Mouse (Mus musculus) midbrain, embryonic 15.5 days (tissue): ENCODE measurements at regions not wholly inside any gene's neighbourhood (a gene's known extent, or its start where the extent isn't known, plus 50 kb on each side); places are given as distances from the start of the nearest gene placed in this dataset.
A peak's percentile ranks its signal among the peaks of the same experiment; 100 is the strongest.

Experiments used
- ATAC-seq: fragments of 200-750 bp; cut with Nextera tagmentation; replicated peaks from 2 replicates; pipeline ENCODE4 v1.8.0; 2017; ENCODE audit warnings: moderate TSS enrichment
- H3K27ac ChIP-seq: fragments of 300-500 bp; sonication (generic); 2 replicates; pipeline ENCODE4 v1.5.1; 2015; ENCODE audit warnings: mild to moderate bottlenecking, inconsistent platforms
- H3K27me3 ChIP-seq: fragments of 300-500 bp; sonication (generic); replicated peaks from 2 replicates; pipeline ENCODE4 v1.6.1; 2015; ENCODE audit warnings: inconsistent platforms
- H3K36me3 ChIP-seq: fragments of 300-500 bp; sonication (generic); replicated peaks from 2 replicates; pipeline ENCODE4 v1.6.1; 2015; ENCODE audit warnings: inconsistent platforms
- H3K4me1 ChIP-seq: fragments of 300-500 bp; sonication (generic); 2 replicates; pipeline ENCODE4 v1.6.1; 2015; ENCODE audit warnings: inconsistent platforms
- H3K4me2 ChIP-seq: fragments of 300-500 bp; sonication (generic); 2 replicates; pipeline ENCODE4 v1.6.1; 2015; ENCODE audit warnings: inconsistent platforms, mild to moderate bottlenecking, moderate library complexity
- H3K4me3 ChIP-seq: fragments of 300-500 bp; sonication (generic); 2 replicates; pipeline ENCODE4 v1.5.1; 2015; ENCODE audit warnings: mild to moderate bottlenecking, inconsistent platforms
- H3K9ac ChIP-seq: fragments of 300-500 bp; sonication (generic); 2 replicates; pipeline ENCODE4 v1.6.1; 2015; ENCODE audit warnings: mild to moderate bottlenecking, inconsistent platforms
- H3K9me3 ChIP-seq: fragments of 300-500 bp; sonication (generic); 2 replicates; pipeline ENCODE4 v1.6.1; 2016; ENCODE audit warnings: inconsistent platforms
- WGBS: fragments of 180-500 bp; shearing (Covaris S2); methylation state at CpG from one replicate; pipeline ENCODE4 v1.1.7; 2015; ENCODE audit warnings: mixed read lengths; 5-methylcytosine and 5-hydroxymethylcytosine counted together

- no peak overlapping the region for H3K9ac ChIP-seq
- ATAC-seq, result no peak
- H3K9me3 ChIP-seq, result no peaks in the 10 kb centered on the region
- no peaks in the 10 kb centered on the region for H3K36me3 ChIP-seq
- peaks cover 20% of the 10 kb centered on the region for H3K4me1 ChIP-seq
- H3K4me3 ChIP-seq, result no peak overlapping the region
- no peak overlapping the region for H3K27ac ChIP-seq
- H3K4me2 ChIP-seq, result no peak overlapping the region
- H3K27me3 ChIP-seq, result no peaks in the 10 kb centered on the region
- 63% methylated on average over 5 of the region's 5 CpGs for WGBS
Measured at GRCm38 (mm10) chr16:7636326-7636725, 788.6 kb downstream of the Tmem114 start.

- Histone ChIP-seq H3K4me1 (peaks cover 7% of the 10 kb centered on the region; the same call in 1 of the 2 replicates), H3K9me3 (no peaks in the 10 kb centered on the region), H3K27ac (no peak overlapping the region), H3K27me3 (no peaks in the 10 kb centered on the region), H3K36me3 (no peaks in the 10 kb centered on the region), H3K4me3 (no peak overlapping the region), H3K4me2 (no peak overlapping the region), H3K9ac (no peak overlapping the region)
- WGBS, result 7% methylated on average over 5 of the region's 5 CpGs
- 0 out of 2 replicates have a peak, but pooled peaks have one; percentile 20 for ATAC-seq
Measured at GRCm38 (mm10) chr16:7632474-7632873, 792.5 kb downstream of the Tmem114 start.

- H3K36me3 ChIP-seq, result no peaks in the 10 kb centered on the region
- no peak overlapping the region for H3K4me2 ChIP-seq
- WGBS, result 68% methylated on average over 8 of the region's 8 CpGs
- H3K4me1 ChIP-seq, result peaks cover 5% of the 10 kb centered on the region; the same call in 1 of the 2 replicates
- H3K27ac ChIP-seq, result no peak overlapping the region
- no peak for ATAC-seq
- H3K9me3 ChIP-seq, result no peaks in the 10 kb centered on the region
- H3K4me3 ChIP-seq, result no peak overlapping the region
- no peak overlapping the region for H3K9ac ChIP-seq
- H3K27me3 ChIP-seq, result no peaks in the 10 kb centered on the region
Measured at GRCm38 (mm10) chr16:7628351-7628750, 796.6 kb downstream of the Tmem114 start.

GRCm38 (mm10) chr16:7606602-7607001 is 818.3 kb downstream of the Tmem114 start:
- ATAC-seq, result no peak
- WGBS, result 76% methylated on average over 2 of the region's 2 CpGs
- Histone ChIP-seq H3K4me1 (no peaks in the 10 kb centered on the region), H3K9ac (no peak overlapping the region), H3K9me3 (no peaks in the 10 kb centered on the region), H3K4me3 (no peak overlapping the region), H3K27ac (no peak overlapping the region), H3K36me3 (no peaks in the 10 kb centered on the region), H3K27me3 (no peaks in the 10 kb centered on the region), H3K4me2 (no peak overlapping the region)

- 27% methylated on average over 1 of the region's 1 CpGs for WGBS
- no peaks in the 10 kb centered on the region for H3K36me3 ChIP-seq
- H3K27me3 ChIP-seq, result no peaks in the 10 kb centered on the region
- H3K9me3 ChIP-seq, result no peaks in the 10 kb centered on the region; the same call in 1 of the 2 replicates
- H3K4me2 ChIP-seq, result no peak overlapping the region
- no peak overlapping the region for H3K4me3 ChIP-seq
- H3K4me1 ChIP-seq, result no peaks in the 10 kb centered on the region
- no peak for ATAC-seq
- no peak overlapping the region for H3K9ac ChIP-seq
- no peak overlapping the region for H3K27ac ChIP-seq
Measured at GRCm38 (mm10) chr16:7602428-7602827, 822.5 kb downstream of the Tmem114 start.

- 35% methylated on average over 3 of the region's 3 CpGs for WGBS
- Histone ChIP-seq H3K27ac (no peak overlapping the region), H3K4me2 (no peak overlapping the region), H3K9me3 (no peaks in the 10 kb centered on the region), H3K4me1 (no peaks in the 10 kb centered on the region), H3K36me3 (no peaks in the 10 kb centered on the region), H3K9ac (no peak overlapping the region), H3K27me3 (no peaks in the 10 kb centered on the region), H3K4me3 (no peak overlapping the region)
- no peak for ATAC-seq
Measured at GRCm38 (mm10) chr16:7574879-7575278, 850.1 kb downstream of the Tmem114 start.

- no peak overlapping the region for H3K4me2 ChIP-seq
- H3K9ac ChIP-seq, result no peak overlapping the region
- no peaks in the 10 kb centered on the region for H3K27me3 ChIP-seq
- ATAC-seq, result no peak
- no peaks in the 10 kb centered on the region for H3K9me3 ChIP-seq
- no peaks in the 10 kb centered on the region for H3K4me1 ChIP-seq
- 65% methylated on average over 2 of the region's 2 CpGs for WGBS
- no peak overlapping the region for H3K4me3 ChIP-seq
- no peaks in the 10 kb centered on the region for H3K36me3 ChIP-seq
- H3K27ac ChIP-seq, result no peak overlapping the region
Measured at GRCm38 (mm10) chr16:7560841-7561240, 864.1 kb downstream of the Tmem114 start.

- Histone ChIP-seq H3K4me1 (no peaks in the 10 kb centered on the region), H3K27ac (no peak overlapping the region), H3K27me3 (no peaks in the 10 kb centered on the region), H3K9ac (no peak overlapping the region), H3K9me3 (no peaks in the 10 kb centered on the region), H3K4me3 (no peak overlapping the region), H3K36me3 (no peaks in the 10 kb centered on the region), H3K4me2 (no peak overlapping the region)
- ATAC-seq, result no peak
- WGBS, result 100% methylated on average over 1 of the region's 1 CpGs
Measured at GRCm38 (mm10) chr16:7559177-7559576, 865.8 kb downstream of the Tmem114 start.

GRCm38 (mm10) chr16:7558637-7559036 is 866.3 kb downstream of the Tmem114 start:
- Histone ChIP-seq H3K4me3 (no peak overlapping the region), H3K4me2 (no peak overlapping the region), H3K36me3 (no peaks in the 10 kb centered on the region), H3K9me3 (no peaks in the 10 kb centered on the region), H3K27me3 (no peaks in the 10 kb centered on the region), H3K27ac (no peak overlapping the region), H3K9ac (no peak overlapping the region), H3K4me1 (no peaks in the 10 kb centered on the region)
- 93% methylated on average over 1 of the region's 1 CpGs for WGBS
- ATAC-seq, result no peak

GRCm38 (mm10) chr16:7555911-7556310 is 869.0 kb downstream of the Tmem114 start:
- Histone ChIP-seq H3K27ac (no peak overlapping the region), H3K4me2 (no peak overlapping the region), H3K9ac (no peak overlapping the region), H3K4me3 (no peak overlapping the region), H3K36me3 (no peaks in the 10 kb centered on the region), H3K27me3 (no peaks in the 10 kb centered on the region), H3K4me1 (no peaks in the 10 kb centered on the region), H3K9me3 (no peaks in the 10 kb centered on the region)
- ATAC-seq, result no peak
- WGBS, result 89% methylated on average over 9 of the region's 9 CpGs

GRCm38 (mm10) chr16:7549568-7549967 is 875.4 kb downstream of the Tmem114 start:
- no peak overlapping the region for H3K4me2 ChIP-seq
- no peak for ATAC-seq
- no peaks in the 10 kb centered on the region for H3K9me3 ChIP-seq
- H3K27ac ChIP-seq, result no peak overlapping the region
- no peaks in the 10 kb centered on the region for H3K4me1 ChIP-seq
- 59% methylated on average over 1 of the region's 1 CpGs for WGBS
- H3K9ac ChIP-seq, result no peak overlapping the region
- H3K36me3 ChIP-seq, result no peaks in the 10 kb centered on the region
- no peaks in the 10 kb centered on the region for H3K27me3 ChIP-seq
- no peak overlapping the region for H3K4me3 ChIP-seq

GRCm38 (mm10) chr16:7544067-7544466 is 880.9 kb downstream of the Tmem114 start:
- Histone ChIP-seq H3K27ac (no peak overlapping the region), H3K9me3 (no peaks in the 10 kb centered on the region), H3K4me3 (no peak overlapping the region), H3K27me3 (no peaks in the 10 kb centered on the region), H3K36me3 (no peaks in the 10 kb centered on the region), H3K4me1 (0 out of 2 replicates have a peak, but pooled peaks cover 3% of the 10 kb centered on the region), H3K9ac (no peak overlapping the region), H3K4me2 (no peak overlapping the region)
- no peak for ATAC-seq
- WGBS, result 18% methylated on average over 4 of the region's 4 CpGs

GRCm38 (mm10) chr16:7529811-7530210 is 895.1 kb downstream of the Tmem114 start:
- Histone ChIP-seq H3K9me3 (no peaks in the 10 kb centered on the region), H3K4me3 (no peak overlapping the region), H3K9ac (no peak overlapping the region), H3K4me1 (peaks cover 17% of the 10 kb centered on the region), H3K27me3 (no peaks in the 10 kb centered on the region), H3K4me2 (no peak overlapping the region), H3K36me3 (no peaks in the 10 kb centered on the region), H3K27ac (peak overlapping the region; percentile 70; the same call in 1 of the 2 replicates)
- ATAC-seq, result no peak
- WGBS, result 85% methylated on average over 2 of the region's 2 CpGs
